Mouse (Mus musculus) limb, embryonic 11.5 days (tissue): ENCODE measurements around the gene Atp13a3. TPM values are rescaled to one million over a fixed set of nuclear protein-coding genes. Genes with fewer than 3 reads are reported as not detected.
"Not testable (repeated sequence)": the region's sequence is repeated elsewhere in the genome, so short reads cannot be mapped to it uniquely, and the experiment has no call there.

Experiments used
- ATAC-seq: fragments of 200-750 bp; cut with Nextera tagmentation; 2 replicates; pipeline ENCODE4 v1.8.0; 2017; ENCODE audit warnings: low read depth; ENCODE audit not compliant: insufficient number of reproducible peaks, low FRiP score, low TSS enrichment
- DNase-seq: peaks from one replicate; pipeline ENCODE4 v3.0.0-alpha.2; 2015; ENCODE audit warnings: low spot score
- H3K27ac ChIP-seq: fragments of 300-500 bp; sonication (generic); replicated peaks from 2 replicates; pipeline ENCODE4 v1.5.1; 2014; ENCODE audit warnings: low read depth, mild to moderate bottlenecking, low read length
- H3K27me3 ChIP-seq: fragments of 300-500 bp; sonication (generic); 2 replicates; pipeline ENCODE4 v1.6.1; 2014; ENCODE audit warnings: mild to moderate bottlenecking, low read length, mixed read lengths; ENCODE audit not compliant: control insufficient read depth, insufficient read depth
- H3K36me3 ChIP-seq: fragments of 300-500 bp; sonication (generic); 2 replicates; pipeline ENCODE4 v1.6.1; 2014; ENCODE audit warnings: mild to moderate bottlenecking, low read length, moderate library complexity, mixed read lengths; ENCODE audit not compliant: control insufficient read depth, insufficient read depth
- H3K4me1 ChIP-seq: fragments of 300-500 bp; sonication (generic); 2 replicates; pipeline ENCODE4 v1.6.1; 2014; ENCODE audit warnings: low read length, mixed read lengths; ENCODE audit not compliant: control insufficient read depth, insufficient read depth
- H3K4me2 ChIP-seq: fragments of 300-500 bp; sonication (generic); 2 replicates; pipeline ENCODE4 v1.6.1; 2014; ENCODE audit warnings: low read depth, mild to moderate bottlenecking, moderate library complexity; ENCODE audit not compliant: severe bottlenecking
- H3K4me3 ChIP-seq: fragments of 300-500 bp; sonication (generic); 2 replicates; pipeline ENCODE4 v1.5.1; 2014; ENCODE audit warnings: low read depth, low read length
- H3K9ac ChIP-seq: fragments of 300-500 bp; sonication (generic); 2 replicates; pipeline ENCODE4 v1.6.1; 2014; ENCODE audit warnings: mild to moderate bottlenecking, low read length
- H3K9me3 ChIP-seq: fragments of 300-500 bp; sonication (generic); 2 replicates; pipeline ENCODE4 v1.6.1; 2016; ENCODE audit warnings: low read length; ENCODE audit not compliant: control insufficient read depth
- WGBS: fragments of 180-500 bp; shearing (Covaris S2); extraction: QIAGEN DNeasy Blood & Tissue Kit; methylation state at CpG from one replicate; pipeline ENCODE4 v1.1.7; 2014; 5-methylcytosine and 5-hydroxymethylcytosine counted together
- polyA plus RNA-seq: library from polyadenylated mRNA; unstranded; fragments of >200 nt; fragmentation: Nextera tagmentation; extraction: Ambion mirVana; gene quantifications from 2 replicates; pipeline ENCODE4 v1.2.1, GENCODE M21; 2014

Atp13a3 gene
- polyA plus RNA-seq, 1 experiment from 2014 or later = 14.1 TPM

GRCm38 (mm10) chr16:30387871-30388460, 17.8 kb downstream of the Atp13a3 start:
- WGBS = 0% methylated on average over 49 of the region's 49 CpGs
- H3K4me3 ChIP-seq = peak overlapping the region; percentile 79
- peak overlapping the region; percentile 52; the same call in 1 of the 2 replicates for H3K27ac ChIP-seq
- no peaks in the 10 kb centered on the region for H3K9me3 ChIP-seq
- ATAC-seq = peak; percentile 67
- H3K27me3 ChIP-seq = no peaks in the 10 kb centered on the region
- H3K36me3 ChIP-seq = no peaks in the 10 kb centered on the region
- H3K4me1 ChIP-seq = peaks cover 8% of the 10 kb centered on the region; the same call in 1 of the 2 replicates
- peak; percentile 60 for DNase-seq
- peak overlapping the region; percentile 88 for H3K9ac ChIP-seq
- H3K4me2 ChIP-seq = peak overlapping the region; percentile 93

- ATAC-seq (no peak), DNase-seq (no peak)
- Histone ChIP-seq H3K9me3 (no peaks in the 10 kb centered on the region), H3K27ac (no peak overlapping the region), H3K27me3 (no peaks in the 10 kb centered on the region), H3K9ac (no peak overlapping the region), H3K4me1 (peaks cover 8% of the 10 kb centered on the region; the same call in 1 of the 2 replicates), H3K4me2 (peak overlapping the region; percentile 93), H3K36me3 (0 out of 2 replicates have a peak, but pooled peaks cover 3% of the 10 kb centered on the region), H3K4me3 (peak overlapping the region; percentile 79; the same call in 1 of the 2 replicates)
- WGBS = 64% methylated on average over 8 of the region's 8 CpGs
Observed at GRCm38 (mm10) chr16:30386911-30387439, 18.8 kb downstream of the Atp13a3 start.

GRCm38 (mm10) chr16:30385531-30385930, 20.2 kb downstream of the Atp13a3 start:
- no peak overlapping the region for H3K4me2 ChIP-seq
- H3K4me1 ChIP-seq = peaks cover 8% of the 10 kb centered on the region; the same call in 1 of the 2 replicates
- no peak overlapping the region for H3K27ac ChIP-seq
- WGBS = 91% methylated on average over 1 of the region's 1 CpGs
- H3K4me3 ChIP-seq = no peak overlapping the region
- no peaks in the 10 kb centered on the region for H3K27me3 ChIP-seq
- DNase-seq (no peak), ATAC-seq (no peak)
- H3K9ac ChIP-seq = no peak overlapping the region
- H3K36me3 ChIP-seq = peaks cover 3% of the 10 kb centered on the region; the same call in 1 of the 2 replicates
- no peaks in the 10 kb centered on the region for H3K9me3 ChIP-seq

GRCm38 (mm10) chr16:30376237-30376636, 29.5 kb downstream of the Atp13a3 start:
- no peak overlapping the region for H3K4me2 ChIP-seq
- H3K4me3 ChIP-seq = no peak overlapping the region
- no peaks in the 10 kb centered on the region; the same call in 1 of the 2 replicates for H3K36me3 ChIP-seq
- H3K9me3 ChIP-seq = no peaks in the 10 kb centered on the region
- no peaks in the 10 kb centered on the region for H3K27me3 ChIP-seq
- no peaks in the 10 kb centered on the region for H3K4me1 ChIP-seq
- ATAC-seq (no peak), DNase-seq (no peak)
- H3K27ac ChIP-seq = no peak overlapping the region
- no peak overlapping the region for H3K9ac ChIP-seq
- WGBS = 82% methylated on average over 3 of the region's 3 CpGs

- Histone ChIP-seq H3K36me3 (no peaks in the 10 kb centered on the region), H3K4me2 (no peak overlapping the region), H3K4me1 (no peaks in the 10 kb centered on the region), H3K9ac (no peak overlapping the region), H3K27ac (no peak overlapping the region), H3K4me3 (no peak overlapping the region), H3K9me3 (no peaks in the 10 kb centered on the region), H3K27me3 (no peaks in the 10 kb centered on the region)
- ATAC-seq = no peak
- no peak for DNase-seq
- 92% methylated on average over 3 of the region's 3 CpGs for WGBS
Observed at GRCm38 (mm10) chr16:30374927-30375326, 30.8 kb downstream of the Atp13a3 start.

- WGBS = 83% methylated on average over 3 of the region's 3 CpGs
- H3K9ac ChIP-seq = no peak overlapping the region
- H3K27me3 ChIP-seq = no peaks in the 10 kb centered on the region
- no peaks in the 10 kb centered on the region for H3K9me3 ChIP-seq
- DNase-seq = no peak
- no peak overlapping the region for H3K27ac ChIP-seq
- no peak overlapping the region for H3K4me2 ChIP-seq
- no peak overlapping the region for H3K4me3 ChIP-seq
- no peaks in the 10 kb centered on the region for H3K36me3 ChIP-seq
- H3K4me1 ChIP-seq = no peaks in the 10 kb centered on the region
- ATAC-seq = no peak
Observed at GRCm38 (mm10) chr16:30374266-30374665, 31.5 kb downstream of the Atp13a3 start.

GRCm38 (mm10) chr16:30373286-30373685, 32.5 kb downstream of the Atp13a3 start:
- H3K9me3 ChIP-seq, H3K27ac ChIP-seq, H3K9ac ChIP-seq, H3K4me1 ChIP-seq, H3K36me3 ChIP-seq, DNase-seq, H3K4me3 ChIP-seq, H3K27me3 ChIP-seq, H3K4me2 ChIP-seq, ATAC-seq: not testable (repeated sequence)
- 89% methylated on average over 4 of the region's 4 CpGs for WGBS

GRCm38 (mm10) chr16:30367395-30367794, 38.4 kb downstream of the Atp13a3 start:
- no peak overlapping the region for H3K9ac ChIP-seq
- H3K4me2 ChIP-seq = no peak overlapping the region
- WGBS = 95% methylated on average over 2 of the region's 2 CpGs
- no peaks in the 10 kb centered on the region for H3K9me3 ChIP-seq
- peaks cover 2% of the 10 kb centered on the region; the same call in 1 of the 2 replicates for H3K36me3 ChIP-seq
- no peak overlapping the region for H3K4me3 ChIP-seq
- H3K4me1 ChIP-seq = no peaks in the 10 kb centered on the region
- H3K27me3 ChIP-seq = no peaks in the 10 kb centered on the region
- H3K27ac ChIP-seq = no peak overlapping the region
- ATAC-seq (no peak), DNase-seq (no peak)
